Mouse (Mus musculus) CH12.LX (cell line): Measurements from ENCODE around the gene Gtf2ird2. TPM values are rescaled to one million over a fixed set of nuclear protein-coding genes. Genes with fewer than 3 reads are reported as not detected.
A peak's percentile ranks its signal among the peaks of the same experiment; 100 is the strongest.

ENCODE experiments used
- DNase-seq: peaks from one replicate; pipeline ENCODE4 v3.0.0-alpha.2; 2013; ENCODE audit errors: extremely low read depth
- H3K27ac ChIP-seq: 2 replicates; pipeline ENCODE4 v1.5.1; 2012; ENCODE audit warnings: low read depth, mild to moderate bottlenecking, control low read depth, moderate library complexity; ENCODE audit not compliant: insufficient read depth
- H3K27me3 ChIP-seq: replicated peaks from 2 replicates; pipeline ENCODE3; 2012; ENCODE audit warnings: inconsistent platforms
- H3K36me3 ChIP-seq, 2 experiments: replicated peaks in 1 of 2; 2 replicates each; pipeline versions ENCODE3 to v1.6.1; 2012; ENCODE audit warnings: inconsistent platforms in 1 of 2, low read length in 1 of 2, mild to moderate bottlenecking in 1 of 2, mixed read lengths in 1 of 2, moderate library complexity in 1 of 2; ENCODE audit not compliant: control insufficient read depth in 1 of 2, insufficient read depth in 1 of 2
- H3K4me1 ChIP-seq, 2 experiments: 2 replicates each; pipeline ENCODE4 v1.6.1; 2012; ENCODE audit warnings: inconsistent platforms in 1 of 2, moderate library complexity in 1 of 2; ENCODE audit not compliant: insufficient read depth in 2 of 2, control insufficient read depth in 1 of 2
- H3K4me2 ChIP-seq: 2 replicates; pipeline ENCODE4 v1.6.1; 2012; ENCODE audit warnings: low read depth, mild to moderate bottlenecking, control low read depth; ENCODE audit not compliant: poor library complexity, insufficient read depth, severe bottlenecking
- H3K4me3 ChIP-seq, 3 experiments: fragments of 150-350 bp in 1 of 3; sonication (generic) in 1 of 3; replicated peaks in 1 of 3; 2 replicates each; pipeline versions ENCODE3 to v1.5.1; 2011 to 2012; ENCODE audit warnings: low read depth in 2 of 3, low read length in 2 of 3, mild to moderate bottlenecking in 2 of 3, moderate library complexity in 2 of 3, control low read depth in 1 of 3, improper control_type of control experiment in 1 of 3, inconsistent platforms in 1 of 3, mixed read lengths in 1 of 3; ENCODE audit not compliant: poor library complexity in 1 of 3
- H3K79me2 ChIP-seq: replicated peaks from 2 replicates; pipeline ENCODE4 v1.6.1; 2012; ENCODE audit warnings: mild to moderate bottlenecking, moderate library complexity; ENCODE audit not compliant: control insufficient read depth, poor library complexity, insufficient read depth, severe bottlenecking; ENCODE audit errors: extremely low read depth
- H3K9ac ChIP-seq: 2 replicates; pipeline ENCODE4 v1.6.1; 2012; ENCODE audit warnings: low read depth, mild to moderate bottlenecking, control low read depth, moderate library complexity; ENCODE audit not compliant: insufficient read depth
- H3K9me3 ChIP-seq: replicated peaks from 2 replicates; pipeline ENCODE3; 2012; ENCODE audit warnings: low read length, inconsistent platforms, mixed read lengths
- BHLHE40 ChIP-seq: IDR thresholded peaks from 2 replicates; pipeline ENCODE4 v1.6.1; 2011; ENCODE audit warnings: mild to moderate bottlenecking, low read depth, low read length, improper control_type of control experiment
- CHD1 ChIP-seq: IDR thresholded peaks from 2 replicates; pipeline ENCODE4 v1.6.1; 2012; ENCODE audit warnings: low read depth, low read length, improper control_type of control experiment, inconsistent platforms
- CHD2 ChIP-seq: IDR thresholded peaks from 2 replicates; pipeline ENCODE4 v1.6.1; 2011; ENCODE audit warnings: low read length, improper control_type of control experiment
- CTCF ChIP-seq, 2 experiments: IDR thresholded peaks in 1 of 2; conservative IDR thresholded peaks in 1 of 2; 2 replicates each; pipeline ENCODE4 v1.5.1; 2011 to 2012; ENCODE audit warnings: low read depth in 2 of 2, low read length in 2 of 2, improper control_type of control experiment in 1 of 2, inconsistent platforms in 1 of 2, mild to moderate bottlenecking in 1 of 2, moderate library complexity in 1 of 2
- E2F4 ChIP-seq: IDR thresholded peaks from 2 replicates; pipeline ENCODE4 v1.6.1; 2011; ENCODE audit warnings: low read depth, low read length, improper control_type of control experiment; ENCODE audit not compliant: insufficient replicate concordance
- ELF1 ChIP-seq: IDR thresholded peaks from 2 replicates; pipeline ENCODE4 v1.6.1; 2014; ENCODE audit warnings: low read depth, mild to moderate bottlenecking, inconsistent platforms, low read length, improper control_type of control experiment
- EP300 ChIP-seq: IDR thresholded peaks from 2 replicates; pipeline ENCODE4 v1.6.1; 2011; ENCODE audit warnings: low read length, improper control_type of control experiment
- ETS1 ChIP-seq: conservative IDR thresholded peaks from 2 replicates; pipeline ENCODE4 v1.6.1; 2012; ENCODE audit warnings: low read depth, mild to moderate bottlenecking, inconsistent platforms, low read length, improper control_type of control experiment, moderate library complexity
- GABPA ChIP-seq: IDR thresholded peaks from 2 replicates; pipeline ENCODE4 v1.6.1; 2012; ENCODE audit warnings: low read depth, low read length, improper control_type of control experiment, inconsistent platforms; ENCODE audit not compliant: insufficient replicate concordance
- HCFC1 ChIP-seq: IDR thresholded peaks from 2 replicates; pipeline ENCODE4 v1.6.1; 2012; ENCODE audit warnings: low read depth, mild to moderate bottlenecking, inconsistent platforms, low read length, improper control_type of control experiment
- IRF4 ChIP-seq: IDR thresholded peaks from 2 replicates; pipeline ENCODE4 v1.6.1; 2014; ENCODE audit warnings: low read depth, mild to moderate bottlenecking, inconsistent platforms, low read length, improper control_type of control experiment
- JUN ChIP-seq: IDR thresholded peaks from 2 replicates; pipeline ENCODE4 v1.6.1; 2011; ENCODE audit warnings: low read depth, mild to moderate bottlenecking, low read length, improper control_type of control experiment, moderate library complexity; ENCODE audit not compliant: insufficient read depth
- JUND ChIP-seq: conservative IDR thresholded peaks from 2 replicates; pipeline ENCODE4 v1.6.1; 2011; ENCODE audit warnings: low read depth, low read length, improper control_type of control experiment
- KAT2A ChIP-seq: IDR thresholded peaks from 2 replicates; pipeline ENCODE4 v1.6.1; 2012; ENCODE audit warnings: low read length, improper control_type of control experiment, inconsistent platforms; ENCODE audit not compliant: insufficient replicate concordance
- MAFK ChIP-seq: IDR thresholded peaks from 2 replicates; pipeline ENCODE4 v1.6.1; 2011; ENCODE audit warnings: low read length, improper control_type of control experiment; ENCODE audit not compliant: insufficient replicate concordance
- MAX ChIP-seq: IDR thresholded peaks from 2 replicates; pipeline ENCODE4 v1.6.1; 2011; ENCODE audit warnings: low read length, improper control_type of control experiment
- MAZ ChIP-seq: IDR thresholded peaks from 2 replicates; pipeline ENCODE4 v1.6.1; 2012; ENCODE audit warnings: low read depth, mild to moderate bottlenecking, inconsistent platforms, low read length, improper control_type of control experiment, moderate library complexity
- MEF2A ChIP-seq: IDR thresholded peaks from 2 replicates; pipeline ENCODE4 v1.6.1; 2014; ENCODE audit warnings: low read depth, mild to moderate bottlenecking, inconsistent platforms, low read length, improper control_type of control experiment, borderline replicate concordance
- MXI1 ChIP-seq: IDR thresholded peaks from 2 replicates; pipeline ENCODE4 v1.6.1; 2011; ENCODE audit warnings: mild to moderate bottlenecking, low read depth, low read length, improper control_type of control experiment
- MYC ChIP-seq: IDR thresholded peaks from 2 replicates; pipeline ENCODE4 v1.6.1; 2011; ENCODE audit warnings: low read depth, mild to moderate bottlenecking, improper control_type of control experiment, low read length
- NELFE ChIP-seq: IDR thresholded peaks from 2 replicates; pipeline ENCODE4 v1.6.1; 2011; ENCODE audit warnings: low read depth, low read length, improper control_type of control experiment
- NRF1 ChIP-seq: IDR thresholded peaks from 2 replicates; pipeline ENCODE4 v1.6.1; 2014; ENCODE audit warnings: low read depth, mild to moderate bottlenecking, inconsistent platforms, low read length, improper control_type of control experiment, moderate library complexity
- PAX5 ChIP-seq: IDR thresholded peaks from 2 replicates; pipeline ENCODE4 v1.6.1; 2012; ENCODE audit warnings: low read length, inconsistent platforms, mixed read lengths
- POLR2A ChIP-seq: IDR thresholded peaks from 2 replicates; pipeline ENCODE4 v1.6.1; 2011; ENCODE audit warnings: low read depth, mild to moderate bottlenecking, improper control_type of control experiment, low read length
- POLR2AphosphoS2 ChIP-seq: IDR thresholded peaks from 2 replicates; pipeline ENCODE4 v1.6.1; 2011; ENCODE audit warnings: low read depth, low read length, improper control_type of control experiment
- RAD21 ChIP-seq: IDR thresholded peaks from 2 replicates; pipeline ENCODE4 v1.6.1; 2011; ENCODE audit warnings: low read depth, mild to moderate bottlenecking, low read length, improper control_type of control experiment, moderate library complexity
- RCOR1 ChIP-seq: conservative IDR thresholded peaks from 2 replicates; pipeline ENCODE4 v1.6.1; 2012; ENCODE audit warnings: low read depth, mild to moderate bottlenecking, inconsistent platforms, low read length, improper control_type of control experiment
- SIN3A ChIP-seq: IDR thresholded peaks from 2 replicates; pipeline ENCODE4 v1.6.1; 2012; ENCODE audit warnings: low read length, improper control_type of control experiment, inconsistent platforms
- SMC3 ChIP-seq: IDR thresholded peaks from 2 replicates; pipeline ENCODE4 v1.6.1; 2011; ENCODE audit warnings: low read depth, low read length, improper control_type of control experiment
- TBP ChIP-seq: conservative IDR thresholded peaks from 2 replicates; pipeline ENCODE4 v1.6.1; 2011; ENCODE audit warnings: low read depth, low read length, improper control_type of control experiment
- TCF12 ChIP-seq: IDR thresholded peaks from 2 replicates; pipeline ENCODE4 v1.6.1; 2014; ENCODE audit warnings: low read depth, mild to moderate bottlenecking, inconsistent platforms, low read length, improper control_type of control experiment
- UBTF ChIP-seq: IDR thresholded peaks from 2 replicates; pipeline ENCODE4 v1.6.1; 2012; ENCODE audit warnings: low read depth, mild to moderate bottlenecking, inconsistent platforms, low read length, improper control_type of control experiment, moderate library complexity
- USF1 ChIP-seq: IDR thresholded peaks from 2 replicates; pipeline ENCODE4 v1.6.1; 2014; ENCODE audit warnings: low read depth, mild to moderate bottlenecking, inconsistent platforms, low read length, improper control_type of control experiment
- USF2 ChIP-seq: conservative IDR thresholded peaks from 2 replicates; pipeline ENCODE4 v1.6.1; 2011; ENCODE audit warnings: low read depth, low read length, improper control_type of control experiment
- ZC3H11A ChIP-seq: IDR thresholded peaks from 2 replicates; pipeline ENCODE4 v1.6.1; 2012; ENCODE audit warnings: low read depth, mild to moderate bottlenecking, inconsistent platforms, low read length, improper control_type of control experiment
- ZKSCAN1 ChIP-seq: IDR thresholded peaks from 2 replicates; pipeline ENCODE4 v1.6.1; 2012; ENCODE audit warnings: low read depth, inconsistent platforms, low read length, improper control_type of control experiment, borderline replicate concordance
- ZMIZ1 ChIP-seq: IDR thresholded peaks from 2 replicates; pipeline ENCODE4 v1.6.1; 2012; ENCODE audit warnings: low read depth, mild to moderate bottlenecking, inconsistent platforms, low read length, improper control_type of control experiment
- ZNF384 ChIP-seq: IDR thresholded peaks from 2 replicates; pipeline ENCODE4 v1.6.1; 2012; ENCODE audit warnings: low read depth, low read length, improper control_type of control experiment, inconsistent platforms
- dilution Hi-C: fragments of 300-500 bp; cut with MboI; formaldehyde crosslinking; loops from 2 replicates; pipeline ENCODE4 v1.14.3; 2020; ENCODE audit warnings: low sequenced_read_pairs; ENCODE audit not compliant: extremely low pct_unique_long_range_greater_than_20kb, extremely low pct_ligation_motif_present
- in situ Hi-C: fragments of 300-500 bp; cut with MboI; formaldehyde crosslinking; loops from 3 replicates; pipeline ENCODE4 v1.14.3; 2019; ENCODE audit warnings: low sequenced_read_pairs, low pct_ligation_motif_present, low pct_unique_long_range_greater_than_20kb, mixed read lengths
- polyA plus RNA-seq: library from polyadenylated mRNA; unstranded; fragments of >175 nt; gene quantifications from 2 replicates; pipeline ENCODE4 v1.2.1, GENCODE M21; 2012; ENCODE audit warnings: low read depth; ENCODE audit not compliant: insufficient read length
- total RNA-seq, 2 experiments: library from RNA; depleted of rRNA; stranded (reverse); fragments of 300-350 nt in 1 of 2; fragments of >200 nt in 1 of 2; gene quantifications; 2 replicates each; pipeline ENCODE4 v1.2.3; 2012 to 2014

The Gtf2ird2 gene
- total and polyA plus RNA-seq, 3 experiments = 1.9 to 9.7 (median 4.7) TPM

DNA sequence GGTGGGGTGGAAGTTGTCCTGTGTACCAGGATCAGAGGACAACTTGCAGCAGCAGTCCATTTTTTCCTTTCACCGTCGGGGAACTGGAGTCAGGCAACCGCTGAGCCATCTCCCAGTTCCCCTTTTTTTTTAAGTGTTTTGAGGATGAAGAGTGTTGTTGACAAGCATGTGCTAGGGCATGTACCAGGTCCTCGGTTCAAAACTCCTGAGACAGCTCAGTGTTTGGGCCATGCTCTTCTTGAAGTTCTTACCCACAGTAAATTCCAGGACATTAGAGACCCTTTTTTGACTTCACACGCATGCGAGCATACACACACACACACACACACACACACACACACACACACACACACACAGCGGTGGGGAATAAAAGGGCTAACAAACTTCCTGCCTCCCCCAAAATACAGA, 49.4 kb downstream of the Gtf2ird2 start:
- Histone ChIP-seq H3K36me3 (peaks cover 16 to 30% of the 10 kb centered on the region in 2 experiments), H3K9ac (peak overlapping the region; percentile 70), H3K27ac (peak overlapping the region; percentile 96), H3K27me3 (no peaks in the 10 kb centered on the region), H3K9me3 (no peaks in the 10 kb centered on the region), H3K4me2 (peak overlapping the region; percentile 56), H3K79me2 (peaks cover 4% of the 10 kb centered on the region; the same call in 1 of the 2 replicates), H3K4me1 (peaks cover 46 to 76% of the 10 kb centered on the region in 2 experiments), H3K4me3 (no peak overlapping the region)
- in situ Hi-C loops = no loop called here
- DNase-seq = peak; percentile 67
- dilution Hi-C loops = no loop called here
- TF ChIP-seq TCF12 (peak; percentile 37; the same call in 1 of the 2 replicates), RCOR1 (no peak; the same call in 1 of the 2 replicates), BHLHE40 (peak; percentile 71), E2F4 (no peak), TBP (no peak), ZMIZ1 (no peak), JUND (no peak), CTCF (conservative IDR thresholded peaks at IDR 0.05 in 1 of 2, IDR thresholded peaks at IDR 0.05 in 1 of 2; ENCODE audit: low read depth in 2 of 2, low read length in 2 of 2) (no peak), KAT2A (0 out of 2 replicates have a peak, but pooled peaks have one; percentile 13), UBTF (no peak), USF2 (no peak), MAZ (no peak), CHD1 (no peak), PAX5 (no peak), JUN (no peak), SIN3A (no peak; the same call in 1 of the 2 replicates), ZNF384 (peak; percentile 93), ETS1 (peak; percentile 47), MAFK (0 out of 2 replicates have a peak, but pooled peaks have one; percentile 10), MXI1 (peak; percentile 45; the same call in 1 of the 2 replicates), MYC (peak; percentile 85), POLR2AphosphoS2 (no peak), USF1 (no peak), IRF4 (peak; percentile 96), SMC3 (no peak), GABPA (no peak), POLR2A (0 out of 2 replicates have a peak, but pooled peaks have one; percentile 6), RAD21 (no peak), NRF1 (no peak), EP300 (peak; percentile 83), NELFE (no peak), ZC3H11A (no peak), HCFC1 (no peak), MAX (peak; percentile 90), CHD2 (no peak), ZKSCAN1 (no peak), MEF2A (peak; percentile 56; the same call in 1 of the 2 replicates), ELF1 (no peak)
